Mouse (Mus musculus) layer of hippocampus, postnatal 14 days (tissue): Measurements from ENCODE around the gene Eif2s3x. TPM values are rescaled to one million over a fixed set of nuclear protein-coding genes. Genes with fewer than 3 reads are reported as not detected.
"Not testable (repeated sequence)": the region's sequence is repeated elsewhere in the genome, so short reads cannot be mapped to it uniquely, and the experiment has no call there.

Source experiments
- DNase-seq, 2 experiments: peaks; one replicate each; pipeline ENCODE4 v3.0.0; 2021 to 2022; ENCODE audit warnings: low spot score in 2 of 2, mixed read lengths in 1 of 2
- long read RNA-seq, 2 experiments: library from polyadenylated mRNA; stranded (forward); transcript quantifications; one replicate each; pipeline ENCODE4 v2.0.0; 2021
- total RNA-seq, 2 experiments: library from RNA; stranded (reverse); gene quantifications; 2 replicates each; pipeline ENCODE4 v1.2.3; 2021

The Eif2s3x gene
- 100 to 1,000 TPM; 116 to 159 TPM for total RNA-seq
- long read RNA-seq, experiment 1, transcript Eif2s3x-201 (12 exons, 3,647 nt): major isoform, 37 of 51 reads
- long read RNA-seq, experiment 1, partial matches to known transcripts: 3 of 51 reads
- long read RNA-seq, experiment 1, other reads (novel, unspliced or antisense): 11 of 51 reads
- long read RNA-seq, experiment 2, transcript Eif2s3x-201 (12 exons, 3,647 nt): major isoform, 63 of 97 reads
- long read RNA-seq, experiment 2, partial matches to known transcripts: 9 of 97 reads
- long read RNA-seq, experiment 2, other reads (novel, unspliced or antisense): 25 of 97 reads

- peak; percentile 84 to 94 for DNase-seq
Observed at GRCm38 (mm10) chrX:94212597-94213321, at the start of gene Eif2s3x. TSS of gene Eif2s3x (minus strand) at chrX:94212862.

- peak in 1 of 2 experiments; percentile 1 for DNase-seq
Observed at GRCm38 (mm10) chrX:94235601-94236000, 22.9 kb upstream of the Eif2s3x start.

- peak in 1 of 2 experiments; percentile 9 for DNase-seq
Observed at GRCm38 (mm10) chrX:94235190-94235555, 22.5 kb upstream of the Eif2s3x start.

GRCm38 (mm10) chrX:94234532-94235189 is 22.0 kb upstream of the Eif2s3x start, which contains the start of gene Klhl15:
TSS of gene Klhl15 (plus strand) at chrX:94234599.
- DNase-seq: peak; percentile 80 to 82

- peak in 1 of 2 experiments; percentile 11 for DNase-seq
Observed at GRCm38 (mm10) chrX:94233936-94234531, 21.4 kb upstream of the Eif2s3x start.

GRCm38 (mm10) chrX:94233432-94233831 is 20.8 kb upstream of the Eif2s3x start:
- DNase-seq: no peak

- DNase-seq: no peak
Observed at GRCm38 (mm10) chrX:94213384-94213783, 722 bp upstream of the Eif2s3x start.

- DNase-seq: no peak
Observed at GRCm38 (mm10) chrX:94212264-94212596, 432 bp downstream of the Eif2s3x start.

GRCm38 (mm10) chrX:94197789-94198188 is 14.9 kb downstream of the Eif2s3x start:
- DNase-seq: peak in 1 of 2 experiments; percentile 42

- not testable (repeated sequence) for DNase-seq
Observed at GRCm38 (mm10) chrX:94193901-94194300, 18.8 kb downstream of the Eif2s3x start.

GRCm38 (mm10) chrX:94185156-94185555 is 27.5 kb downstream of the Eif2s3x start:
- DNase-seq: no peak

GRCm38 (mm10) chrX:94183814-94184213 is 28.8 kb downstream of the Eif2s3x start:
- DNase-seq: no peak

GRCm38 (mm10) chrX:94177715-94178340 is 34.8 kb downstream of the Eif2s3x start:
- peak; percentile 86 to 97 for DNase-seq

- no peak for DNase-seq
Observed at GRCm38 (mm10) chrX:94169348-94169747, 43.3 kb downstream of the Eif2s3x start.

GRCm38 (mm10) chrX:94152251-94152830 is 60.3 kb downstream of the Eif2s3x start:
- no peak for DNase-seq

GRCm38 (mm10) chrX:94150471-94150870 is 62.2 kb downstream of the Eif2s3x start:
- no peak for DNase-seq

- DNase-seq: no peak
Observed at GRCm38 (mm10) chrX:94142004-94142771, 70.5 kb downstream of the Eif2s3x start.

- no peak for DNase-seq
Observed at GRCm38 (mm10) chrX:94140080-94140479, 72.6 kb downstream of the Eif2s3x start.
